Mouse (Mus musculus) lung, postnatal 0 days (tissue): Measurements from ENCODE around the gene R3hdm4.

Experiments
- CTCF ChIP-seq: IDR thresholded peaks from 2 replicates; pipeline ENCODE4 v1.5.1; 2016; ENCODE audit warnings: antibody characterized with exemption, mild to moderate bottlenecking
- EP300 ChIP-seq: IDR thresholded peaks from 2 replicates; pipeline ENCODE4 v1.6.1; 2016; ENCODE audit warnings: antibody characterized with exemption, mild to moderate bottlenecking, control low read depth

DNA sequence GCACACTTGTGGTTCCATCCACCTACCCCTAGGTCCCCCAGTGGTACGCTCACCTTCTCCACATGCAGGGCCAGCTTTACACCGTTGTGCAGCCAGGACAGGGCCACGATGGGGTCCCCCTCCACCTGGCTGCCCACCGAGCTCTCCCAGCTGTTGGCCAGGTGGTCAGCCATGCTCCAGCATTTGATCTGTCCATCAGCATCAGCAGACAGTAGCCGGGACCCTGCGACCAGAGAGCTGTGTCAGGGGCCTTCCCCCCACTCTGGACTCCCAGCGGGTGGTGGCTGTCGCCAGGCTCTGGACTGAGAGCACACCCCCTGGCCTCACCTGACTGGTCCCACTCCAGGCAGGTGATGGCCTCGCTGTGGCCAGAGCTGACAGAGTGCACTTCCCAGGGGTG lies 14.3 kb downstream of the R3hdm4 start:
- TF ChIP-seq CTCF (no peak), EP300 (no peak)
